Mouse (Mus musculus) small intestine, adult 10 weeks (tissue): ENCODE data around the gene Dse. TPM values are rescaled to one million over a fixed set of nuclear protein-coding genes. Genes with fewer than 3 reads are reported as not detected.

Experiments used
- polyA plus RNA-seq: library from polyadenylated mRNA; stranded (reverse); fragments of 350-450 nt; fragmentation: Illumina TruSeq; extraction: RNeasy Lipid Tissue Mini Kit (QIAGEN cat#74804); gene quantifications from one replicate; pipeline ENCODE4 v1.2.3, GENCODE M21; 2014; ENCODE audit warnings: low replicate concordance

Gene Dse
- polyA plus RNA-seq, result 4.8 TPM

DNA sequence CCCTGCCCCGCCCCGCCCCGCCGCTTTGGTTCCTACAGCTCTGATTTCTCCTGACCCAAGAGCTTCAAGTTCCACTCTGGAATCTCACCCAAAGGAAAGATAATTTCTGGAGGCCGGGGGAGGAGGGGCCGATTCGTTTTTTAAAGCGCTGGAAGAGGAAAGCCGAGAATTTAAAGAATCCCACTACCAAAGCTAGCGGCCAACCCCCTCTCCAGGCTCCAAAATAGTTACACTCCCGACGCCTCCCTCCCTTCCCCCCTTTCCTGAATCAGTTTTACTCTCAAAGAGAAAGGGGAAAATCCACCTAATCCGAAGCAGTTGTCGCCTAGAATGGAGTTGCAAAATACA is at the start of gene Dse:
TSS of gene Dse (minus strand) at position 213 of the 348 bp plus-strand sequence.

DNA sequence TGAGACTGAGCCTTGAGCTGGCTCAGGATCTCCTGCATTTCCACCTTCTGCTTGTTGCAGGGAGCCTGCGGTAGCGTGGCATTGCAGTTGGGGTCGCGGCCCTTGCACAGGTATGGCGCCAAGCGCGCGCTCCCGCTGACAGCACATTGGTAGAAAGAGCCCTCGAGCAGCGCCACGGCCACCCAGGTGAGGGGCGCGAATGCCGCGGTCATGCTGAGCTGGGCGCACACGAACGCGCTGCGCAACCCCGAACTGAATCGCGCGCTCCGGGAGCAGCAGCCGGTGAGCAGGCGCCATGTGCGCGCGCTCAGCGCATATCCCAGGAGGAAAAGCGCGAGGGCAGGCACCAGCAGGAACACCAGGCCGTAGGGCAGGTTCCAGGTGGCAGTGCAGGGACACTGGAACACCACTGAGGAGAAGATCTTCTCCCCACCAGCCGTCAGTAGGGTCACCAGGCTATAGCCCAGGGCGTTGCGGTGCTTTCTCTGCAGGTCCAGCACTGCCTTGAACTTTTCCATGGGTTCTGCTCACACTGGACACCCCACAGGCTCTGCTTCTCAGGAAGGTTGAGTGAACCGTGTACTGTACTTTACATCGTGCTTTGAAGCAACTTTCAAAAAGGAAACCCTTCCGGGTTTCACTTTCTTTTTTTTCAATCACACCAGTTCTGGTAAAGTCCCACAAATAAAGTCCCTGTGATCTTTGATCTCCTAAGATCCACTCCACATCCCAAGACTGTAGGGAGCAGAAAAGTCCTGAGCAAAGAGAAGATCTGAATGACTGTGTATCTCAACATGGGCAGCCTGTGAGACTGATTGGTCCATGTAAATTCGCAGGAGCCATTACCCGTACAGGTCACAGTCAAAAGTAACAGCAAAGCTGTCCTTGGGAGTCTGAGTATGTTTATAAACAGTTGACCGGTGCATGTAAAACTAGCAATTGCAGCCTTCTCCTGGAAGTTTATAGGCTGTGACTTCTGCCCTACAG is 79.8 kb downstream of the Dse start, which contains the start of gene Calhm6:
TSS of gene Calhm6 (minus strand) at position 593 of the 987 bp plus-strand sequence.

Other genes starting within 250 kb of the Dse start
- 155 TPM for gene Rwdd1, start 188.1 kb downstream of the Dse start, polyA plus RNA-seq
- not detected for gene Trappc3l, start 170.1 kb downstream of the Dse start, polyA plus RNA-seq
- gene Calhm4, start 163.4 kb downstream of the Dse start, polyA plus RNA-seq, result not detected
- gene Calhm5, start 111.2 kb downstream of the Dse start, polyA plus RNA-seq, result 1.6 TPM
- 3.3 TPM for gene Calhm6, start 79.7 kb downstream of the Dse start, polyA plus RNA-seq
- gene Tspyl1, start 74.5 kb upstream of the Dse start, polyA plus RNA-seq, result 50.7 TPM
- gene Tspyl4, start 89.7 kb upstream of the Dse start, polyA plus RNA-seq, result 14.1 TPM
- not detected for gene Col10a1, start 182.3 kb upstream of the Dse start, polyA plus RNA-seq
- 39.0 TPM for gene Nt5dc1, start 210.8 kb upstream of the Dse start, polyA plus RNA-seq